Mouse (Mus musculus) heart, embryonic 14.5 days (tissue): ENCODE measurements around the gene Gm20431. TPM values are rescaled to one million over a fixed set of nuclear protein-coding genes. Genes with fewer than 3 reads are reported as not detected.
A peak's percentile ranks its signal among the peaks of the same experiment; 100 is the strongest.
"Not testable (repeated sequence)": the region's sequence is repeated elsewhere in the genome, so short reads cannot be mapped to it uniquely, and the experiment has no call there.

Experiments
- ATAC-seq: fragments of 200-750 bp; cut with Nextera tagmentation; 2 replicates; pipeline ENCODE4 v1.8.0; 2017; ENCODE audit warnings: low read depth, moderate TSS enrichment; ENCODE audit not compliant: insufficient number of reproducible peaks, insufficient read depth, low FRiP score
- H3K27ac ChIP-seq, 2 experiments: fragments of 200-500 bp in 1 of 2; fragments of 300-500 bp in 1 of 2; sonication (generic) in 1 of 2; replicated peaks in 1 of 2; 2 replicates each; pipeline ENCODE4 v1.5.1; 2012 to 2014; ENCODE audit warnings: low read depth in 2 of 2, low read length in 2 of 2, control low read depth in 1 of 2, mild to moderate bottlenecking in 1 of 2, mixed read lengths in 1 of 2; ENCODE audit not compliant: control insufficient read depth in 1 of 2, insufficient read depth in 1 of 2
- H3K27me3 ChIP-seq: fragments of 300-500 bp; sonication (generic); 2 replicates; pipeline ENCODE4 v1.6.1; 2014; ENCODE audit warnings: mild to moderate bottlenecking, low read length, control low read depth; ENCODE audit not compliant: control insufficient read depth, insufficient read depth
- H3K36me3 ChIP-seq: fragments of 300-500 bp; sonication (generic); 2 replicates; pipeline ENCODE4 v1.6.1; 2014; ENCODE audit warnings: mild to moderate bottlenecking, control low read depth, low read length, mixed read lengths; ENCODE audit not compliant: control insufficient read depth, insufficient read depth
- H3K4me1 ChIP-seq, 2 experiments: fragments of 200-500 bp in 1 of 2; fragments of 300-500 bp in 1 of 2; sonication (generic) in 1 of 2; 2 replicates each; pipeline ENCODE4 v1.6.1; 2012 to 2014; ENCODE audit warnings: low read length in 2 of 2, control low read depth in 1 of 2, mixed read lengths in 1 of 2; ENCODE audit not compliant: control insufficient read depth in 2 of 2, insufficient read depth in 2 of 2
- H3K4me2 ChIP-seq: fragments of 300-500 bp; sonication (generic); 2 replicates; pipeline ENCODE4 v1.6.1; 2014; ENCODE audit warnings: mild to moderate bottlenecking, low read length
- H3K4me3 ChIP-seq, 2 experiments: fragments of 200-500 bp in 1 of 2; fragments of 300-500 bp in 1 of 2; sonication (generic) in 1 of 2; 2 replicates each; pipeline ENCODE4 v1.5.1; 2012 to 2014; ENCODE audit warnings: low read length in 2 of 2, mild to moderate bottlenecking in 2 of 2, control low read depth in 1 of 2, low read depth in 1 of 2, moderate library complexity in 1 of 2; ENCODE audit not compliant: control insufficient read depth in 1 of 2, insufficient read depth in 1 of 2
- H3K9ac ChIP-seq: fragments of 300-500 bp; sonication (generic); 2 replicates; pipeline ENCODE4 v1.6.1; 2014; ENCODE audit warnings: mild to moderate bottlenecking, low read length
- H3K9me3 ChIP-seq: fragments of 300-500 bp; sonication (generic); 2 replicates; pipeline ENCODE4 v1.6.1; 2016; ENCODE audit warnings: low read length, control low read depth; ENCODE audit not compliant: control insufficient read depth
- WGBS: fragments of 180-500 bp; shearing (Covaris S2); extraction: QIAGEN DNeasy Blood & Tissue Kit; methylation state at CpG from one replicate; pipeline ENCODE4 v1.1.7; 2014; 5-methylcytosine and 5-hydroxymethylcytosine counted together
- polyA plus RNA-seq: library from polyadenylated mRNA; unstranded; fragments of >200 nt; fragmentation: Nextera tagmentation; extraction: Ambion mirVana; gene quantifications from 2 replicates; pipeline ENCODE4 v1.2.1, GENCODE M21; 2014

The Gm20431 gene
- polyA plus RNA-seq, 1 experiment from 2014 or later = 0.19 TPM

DNA sequence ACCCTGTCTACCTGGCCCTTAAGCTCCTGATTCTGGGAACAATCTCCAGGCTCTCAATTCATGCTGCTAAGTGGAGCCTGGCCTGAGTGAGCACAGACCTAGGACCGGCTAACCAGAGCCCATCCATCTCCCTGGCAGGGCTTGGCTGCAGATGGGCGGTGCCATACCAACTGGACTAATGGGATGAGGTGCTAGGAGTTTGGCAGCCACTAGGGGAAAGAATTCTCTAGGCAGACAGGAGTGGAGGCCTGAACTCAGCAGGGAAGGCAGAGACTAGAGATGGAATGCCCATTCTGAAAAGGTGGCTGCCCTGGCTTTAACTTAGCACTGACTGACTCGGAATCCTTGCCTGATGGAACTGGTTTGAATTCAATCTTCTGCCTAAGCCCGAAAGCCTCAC lies 14.9 kb downstream of the Gm20431 start:
- H3K4me3 ChIP-seq = no peak overlapping the region
- 71% methylated on average over 4 of the region's 4 CpGs for WGBS
- no peaks in the 10 kb centered on the region for H3K4me1 ChIP-seq
- H3K9ac ChIP-seq = no peak overlapping the region
- no peaks in the 10 kb centered on the region for H3K9me3 ChIP-seq
- H3K36me3 ChIP-seq = peaks cover 51% of the 10 kb centered on the region
- no peaks in the 10 kb centered on the region for H3K27me3 ChIP-seq
- H3K27ac ChIP-seq = no peak overlapping the region
- H3K4me2 ChIP-seq = no peak overlapping the region
- no peak for ATAC-seq

DNA sequence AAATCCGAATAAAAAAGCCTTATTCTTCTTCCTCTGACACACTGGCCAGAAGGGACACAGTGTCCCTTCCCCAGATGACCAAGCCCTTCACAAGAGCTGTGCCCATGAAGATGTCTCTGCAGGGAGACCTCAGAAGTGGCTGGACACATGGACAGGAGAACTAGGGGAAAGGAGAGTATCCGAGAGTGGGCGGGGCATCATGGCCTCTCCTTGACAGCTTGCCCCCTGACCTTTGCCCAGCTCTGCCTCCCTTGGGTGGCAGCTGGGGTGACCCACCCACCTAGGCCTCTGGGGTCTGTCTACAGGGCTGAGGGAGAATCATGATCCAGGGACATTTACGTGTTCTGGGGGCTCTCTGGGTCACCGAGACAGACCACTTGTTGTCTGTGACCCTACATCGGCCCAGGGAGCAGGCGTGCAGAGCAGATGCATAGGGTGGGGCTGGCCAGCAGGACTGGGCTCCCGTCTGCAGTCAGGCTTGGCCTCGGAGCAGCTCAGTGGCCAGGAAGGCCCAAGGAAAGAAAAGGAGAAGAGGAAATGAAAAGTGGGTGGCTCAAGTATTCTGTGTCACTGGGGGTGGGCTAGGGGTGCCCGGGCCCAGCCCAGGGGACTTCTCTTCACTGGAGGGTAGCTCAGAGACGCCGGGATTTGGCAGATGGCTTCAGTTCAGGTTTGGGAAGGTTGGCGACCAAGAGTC lies 17.8 kb downstream of the Gm20431 start:
- not testable (repeated sequence) for ATAC-seq, H3K27me3 ChIP-seq, H3K9ac ChIP-seq, H3K4me2 ChIP-seq, H3K4me3 ChIP-seq, H3K9me3 ChIP-seq, H3K27ac ChIP-seq, H3K4me1 ChIP-seq
- H3K36me3 ChIP-seq = peaks cover 45% of the 10 kb centered on the region
- 84% methylated on average over 12 of the region's 13 CpGs for WGBS

DNA sequence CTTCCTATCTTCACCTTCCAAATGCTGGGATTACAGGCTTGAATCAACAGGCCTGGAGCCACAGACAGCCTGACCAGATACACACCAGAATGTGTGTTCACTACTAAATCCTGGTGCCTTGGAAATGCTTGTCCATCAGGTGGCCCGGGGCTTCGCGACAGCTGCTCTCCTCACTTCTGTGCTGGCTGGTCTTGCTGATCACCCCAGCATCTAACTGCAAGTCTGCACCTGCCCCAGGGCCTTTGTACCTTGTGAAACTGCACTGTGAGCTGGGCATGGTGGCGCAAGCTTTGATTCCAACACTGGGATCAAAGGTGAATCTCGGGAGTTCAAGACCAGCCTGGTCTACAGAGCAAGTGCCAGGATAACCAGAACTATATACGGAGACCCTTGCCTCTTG lies 19.1 kb downstream of the Gm20431 start:
- Histone ChIP-seq H3K4me2 (no peak overlapping the region), H3K9ac (no peak overlapping the region), H3K4me3 (no peak overlapping the region), H3K9me3 (no peaks in the 10 kb centered on the region), H3K36me3 (peaks cover 33% of the 10 kb centered on the region), H3K4me1 (no peaks in the 10 kb centered on the region), H3K27me3 (no peaks in the 10 kb centered on the region), H3K27ac (no peak overlapping the region)
- no peak for ATAC-seq
- WGBS = 92% methylated on average over 6 of the region's 6 CpGs

DNA sequence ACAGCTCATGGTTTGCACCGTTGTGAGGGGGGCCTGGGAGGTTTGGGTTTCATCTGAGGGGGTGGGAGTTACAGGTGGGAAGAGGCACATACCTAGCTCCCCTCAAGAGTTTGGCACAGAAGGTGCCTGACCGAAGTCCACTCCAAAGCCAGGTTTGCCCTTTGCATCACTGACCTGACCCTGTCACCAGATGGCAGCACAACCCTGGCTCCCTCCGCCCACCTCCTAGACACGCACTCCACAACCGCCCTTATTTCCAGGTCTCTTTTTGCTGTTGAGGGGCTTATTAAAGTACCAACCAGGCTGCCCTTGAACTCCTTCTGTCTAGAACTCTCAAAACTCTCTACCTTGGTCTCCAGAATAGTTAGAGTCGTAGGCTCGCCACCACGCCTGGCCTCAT lies 20.0 kb downstream of the Gm20431 start:
- no peaks in the 10 kb centered on the region for H3K9me3 ChIP-seq
- no peak overlapping the region for H3K27ac ChIP-seq
- H3K4me1 ChIP-seq = no peaks in the 10 kb centered on the region
- H3K36me3 ChIP-seq = peaks cover 33% of the 10 kb centered on the region
- H3K4me3 ChIP-seq = no peak overlapping the region
- H3K9ac ChIP-seq = no peak overlapping the region
- no peak for ATAC-seq
- no peak overlapping the region for H3K4me2 ChIP-seq
- WGBS = 45% methylated on average over 8 of the region's 8 CpGs
- no peaks in the 10 kb centered on the region for H3K27me3 ChIP-seq

DNA sequence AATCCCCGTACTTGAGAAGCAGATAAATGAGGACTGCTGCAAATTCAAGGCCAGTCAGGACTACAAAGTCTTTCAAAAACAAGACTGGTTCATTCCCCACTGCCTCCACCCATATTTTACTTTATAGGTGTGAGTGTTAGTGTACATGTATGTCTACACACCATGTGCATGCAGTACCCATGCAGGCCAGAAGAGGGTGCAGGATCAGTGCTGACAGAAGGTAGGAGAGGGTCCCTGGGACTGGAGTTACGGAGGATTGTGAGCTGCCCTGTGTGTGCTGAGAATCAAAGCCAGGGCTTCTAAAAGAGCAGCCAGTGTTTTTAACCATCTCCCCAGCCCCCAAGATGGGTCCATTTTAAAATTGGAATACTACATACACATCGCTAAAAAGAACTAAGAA lies 21.0 kb downstream of the Gm20431 start:
- no peak for ATAC-seq
- Histone ChIP-seq H3K4me1 (no peaks in the 10 kb centered on the region), H3K4me2 (no peak overlapping the region), H3K27ac (no peak overlapping the region), H3K27me3 (no peaks in the 10 kb centered on the region), H3K9ac (no peak overlapping the region), H3K36me3 (peaks cover 23% of the 10 kb centered on the region), H3K4me3 (no peak overlapping the region), H3K9me3 (no peaks in the 10 kb centered on the region)
- 76% methylated on average over 3 of the region's 3 CpGs for WGBS

DNA sequence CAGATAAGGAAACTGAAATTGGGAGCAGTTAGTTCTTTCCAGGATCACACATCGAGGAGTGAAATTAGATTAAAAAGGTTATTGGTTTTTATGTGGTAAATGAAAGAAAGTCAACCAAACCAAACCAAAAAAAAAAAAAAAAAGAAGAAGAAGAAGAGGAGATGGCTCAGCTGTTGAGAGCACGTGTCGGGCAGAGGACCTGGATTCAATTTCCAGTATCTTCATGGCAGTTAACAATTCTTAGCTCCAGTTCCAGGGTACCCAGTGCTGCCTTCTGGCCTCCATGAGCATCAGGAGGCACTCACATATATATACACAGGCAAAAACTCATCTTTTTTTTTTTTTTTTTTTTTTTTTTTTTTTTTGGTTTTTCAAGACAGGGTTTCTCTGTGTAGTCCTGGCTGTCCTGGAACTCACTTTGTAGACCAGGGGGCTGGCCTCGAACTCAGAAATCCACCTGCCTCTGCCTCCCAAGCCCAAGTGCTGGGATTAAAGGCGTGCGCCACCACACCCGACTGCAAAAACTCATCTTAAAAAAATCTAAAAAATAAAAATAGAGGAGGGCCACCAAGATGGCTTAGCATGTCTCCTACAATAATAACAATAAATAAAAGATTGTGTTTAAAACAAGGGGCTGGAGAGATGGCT lies 26.3 kb downstream of the Gm20431 start:
- Histone ChIP-seq H3K4me2 (peak overlapping the region; percentile 72), H3K4me1 (peaks cover 23 to 29% of the 10 kb centered on the region in 2 experiments), H3K27me3 (no peaks in the 10 kb centered on the region), H3K9ac (peak overlapping the region; percentile 27; the same call in 1 of the 2 replicates), H3K9me3 (no peaks in the 10 kb centered on the region), H3K4me3 (peak overlapping the region in 1 of 2 experiments; percentile 31; a peak in 1 of 4 replicates), H3K36me3 (no peaks in the 10 kb centered on the region), H3K27ac (no peak overlapping the region)
- ATAC-seq = no peak
- 69% methylated on average over 7 of the region's 7 CpGs for WGBS

DNA sequence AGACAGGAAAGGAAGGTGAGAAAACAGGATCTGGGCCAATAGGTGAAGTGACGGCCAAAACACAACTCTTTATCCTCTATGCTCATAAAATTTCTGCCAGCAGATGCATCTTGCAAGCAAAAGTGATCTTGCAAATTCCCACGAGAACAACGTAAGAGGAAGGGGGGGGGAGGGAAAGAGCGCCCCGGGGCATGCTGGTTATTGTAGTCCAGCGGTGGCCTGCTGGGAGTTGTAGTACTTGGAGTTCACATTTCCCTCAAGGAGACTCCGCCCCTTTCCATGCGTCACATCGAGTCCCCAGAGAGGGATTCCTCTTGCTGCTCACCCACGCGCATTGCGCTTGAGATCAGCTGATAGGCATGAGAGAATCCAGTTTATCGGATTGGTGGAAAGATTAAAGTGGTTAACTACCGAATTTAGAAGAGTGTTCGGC lies 26.9 kb downstream of the Gm20431 start:
- H3K9me3 ChIP-seq = no peaks in the 10 kb centered on the region
- peak overlapping the region; percentile 72 for H3K4me2 ChIP-seq
- H3K4me3 ChIP-seq = peak overlapping the region; percentile 22 to 31; a peak in 3 of 4 replicates
- H3K9ac ChIP-seq = peak overlapping the region; percentile 69
- H3K4me1 ChIP-seq = peaks cover 29 to 35% of the 10 kb centered on the region in 2 experiments
- no peaks in the 10 kb centered on the region for H3K27me3 ChIP-seq
- WGBS = under 1% methylated on average over 15 of the region's 15 CpGs
- peak overlapping the region; percentile 68 to 93 for H3K27ac ChIP-seq
- peak; percentile 51 for ATAC-seq
- H3K36me3 ChIP-seq = no peaks in the 10 kb centered on the region
